Mouse (Mus musculus) bone marrow, adult 2 months (tissue): Measurements from ENCODE around the gene Hist1h2ab. TPM values are rescaled to one million over a fixed set of nuclear protein-coding genes. Genes with fewer than 3 reads are reported as not detected.
"Not testable (repeated sequence)": the region's sequence is repeated elsewhere in the genome, so short reads cannot be mapped to it uniquely, and the experiment has no call there.

Experiments used
- H3K27ac ChIP-seq: fragments of 200-500 bp; 2 replicates; pipeline ENCODE4 v1.5.1; 2012; ENCODE audit warnings: low read depth, mild to moderate bottlenecking, control low read depth, inconsistent platforms, low read length; ENCODE audit not compliant: control insufficient read depth, poor library complexity, insufficient read depth
- H3K4me1 ChIP-seq: fragments of 200-500 bp; 2 replicates; pipeline ENCODE4 v1.6.1; 2011; ENCODE audit warnings: low read length; ENCODE audit not compliant: control insufficient read depth, insufficient read depth
- H3K4me3 ChIP-seq: fragments of 200-500 bp; replicated peaks from 2 replicates; pipeline ENCODE3; 2011; ENCODE audit warnings: mild to moderate bottlenecking, low read depth, low read length, control low read depth; ENCODE audit not compliant: control insufficient read depth
- CTCF ChIP-seq: fragments of 200-500 bp; IDR thresholded peaks from 2 replicates; pipeline ENCODE4 v1.5.1; 2011; ENCODE audit warnings: low read length, control low read depth; ENCODE audit not compliant: control insufficient read depth, insufficient read depth
- POLR2A ChIP-seq: fragments of 200-500 bp; IDR thresholded peaks from 2 replicates; pipeline ENCODE4 v1.6.1; 2011; ENCODE audit warnings: low read depth, mild to moderate bottlenecking, control low read depth, low read length, borderline replicate concordance; ENCODE audit not compliant: control insufficient read depth
- WGBS: fragments of 180-500 bp; shearing (Covaris S2); methylation state at CpG from one replicate; pipeline ENCODE4 v1.1.7; 2018; 5-methylcytosine and 5-hydroxymethylcytosine counted together
- polyA plus RNA-seq: library from polyadenylated mRNA; stranded (reverse); fragments of >200 nt; gene quantifications from 2 replicates; pipeline ENCODE4 v1.2.4, GENCODE M21; 2011; ENCODE audit warnings: low replicate concordance; ENCODE audit not compliant: missing spikeins, insufficient read depth, insufficient read length

Hist1h2ab gene
- polyA plus RNA-seq, 1 experiment = 31.4 TPM

- H3K27ac ChIP-seq = peak within 1 kb of the TSS; percentile 100
- not testable (repeated sequence) for H3K4me1 ChIP-seq
- H3K4me3 ChIP-seq = peak within 1 kb of the TSS; percentile 69
- TF ChIP-seq POLR2A = peak; percentile 93
- WGBS = under 1% methylated on average over 44 of the region's 58 CpGs
Measured at GRCm38 (mm10) chr13:23746201-23747080, 4.5 kb upstream of the Hist1h2ab start, which contains the start of gene Hist1h2bb. TSS of gene Hist1h2bb (plus strand) at chr13:23746734.

- TF ChIP-seq CTCF (no peak), POLR2A (peak; percentile 54; the same call in 1 of the 2 replicates)
- H3K4me1 ChIP-seq = no peaks in the 10 kb centered on the region; the same call in 1 of the 2 replicates
- WGBS = 6% methylated on average over 13 of the region's 13 CpGs
- H3K27ac ChIP-seq = peak overlapping the region; percentile 98
- peak overlapping the region; percentile 24 for H3K4me3 ChIP-seq
Measured at GRCm38 (mm10) chr13:23747081-23747891, 3.6 kb upstream of the Hist1h2ab start.

DNA sequence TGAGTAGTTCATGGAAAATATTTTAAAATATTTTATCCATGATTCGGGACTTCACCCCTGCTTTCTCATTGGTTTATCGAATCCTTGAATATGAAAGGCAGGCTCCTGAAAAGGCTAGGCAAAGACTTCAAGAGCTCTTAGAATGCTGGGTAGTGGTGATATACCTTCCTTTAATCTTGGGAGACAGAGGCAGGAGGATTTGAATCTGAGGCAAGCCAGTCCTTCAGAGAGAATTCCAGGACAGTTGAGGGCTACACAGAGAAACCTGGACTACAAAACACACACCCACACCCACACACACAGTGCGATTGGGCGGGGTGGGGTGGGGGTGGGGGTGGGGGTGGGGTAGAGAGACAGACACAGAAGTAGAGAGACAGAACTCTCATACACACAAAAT, 3.0 kb upstream of the Hist1h2ab start:
- TF ChIP-seq POLR2A = no peak
- TF ChIP-seq CTCF = no peak
- Histone ChIP-seq H3K27ac (peak overlapping the region; percentile 58), H3K4me3 (no peak overlapping the region), H3K4me1 (no peaks in the 10 kb centered on the region; the same call in 1 of the 2 replicates)
- 15% methylated on average over 4 of the region's 4 CpGs for WGBS

DNA sequence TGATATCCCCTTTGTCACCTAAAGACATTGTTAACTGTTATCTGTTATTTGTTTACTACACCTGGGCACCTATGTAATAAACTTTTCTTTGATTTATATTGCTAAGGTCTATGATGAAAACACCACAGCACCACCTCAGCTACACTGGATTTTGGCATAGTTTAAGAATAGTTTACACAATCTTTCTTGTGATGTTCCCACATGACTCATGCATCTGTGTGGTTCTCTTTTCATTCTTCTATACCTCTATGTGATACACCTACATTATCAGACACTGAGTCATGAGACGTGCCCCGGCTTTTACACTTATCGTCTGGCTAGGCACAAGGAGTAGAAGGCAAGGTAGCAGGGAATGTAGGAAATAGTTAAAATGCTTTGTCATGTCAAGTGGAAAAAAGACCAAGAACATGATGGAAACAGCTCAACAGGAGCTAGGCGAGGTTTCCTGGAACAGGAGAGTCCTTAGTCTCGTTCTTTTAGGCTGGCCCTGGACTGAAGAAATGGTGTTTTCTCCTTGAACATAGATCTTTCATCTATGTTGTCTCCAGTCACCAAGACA, 1.3 kb upstream of the Hist1h2ab start:
- TF ChIP-seq CTCF (no peak), POLR2A (no peak)
- 90% methylated on average over 5 of the region's 5 CpGs for WGBS
- Histone ChIP-seq H3K27ac (no peak overlapping the region), H3K4me1 (no peaks in the 10 kb centered on the region; the same call in 1 of the 2 replicates), H3K4me3 (no peak overlapping the region)

DNA sequence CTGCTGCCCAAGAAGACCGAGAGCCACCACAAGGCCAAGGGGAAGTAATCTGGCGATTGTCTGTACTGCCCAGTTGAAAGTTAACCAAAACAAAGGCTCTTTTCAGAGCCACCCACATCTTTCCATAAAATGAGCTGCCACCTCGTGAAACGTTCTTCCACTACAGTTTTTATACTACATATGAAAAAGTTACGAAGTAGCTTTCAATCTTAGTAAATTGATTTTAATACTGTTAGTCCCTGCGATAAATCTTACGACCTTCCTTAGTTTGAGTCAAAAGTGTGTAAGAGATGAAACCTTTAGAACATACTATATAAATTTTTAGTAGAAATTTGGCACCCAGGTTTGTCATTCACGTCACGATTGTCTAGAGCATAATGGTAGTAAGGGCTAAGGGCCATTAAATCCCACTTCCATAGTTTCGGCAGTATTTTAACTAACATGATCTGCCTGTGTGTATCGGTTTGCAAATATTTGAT, 591 bp downstream of the Hist1h2ab start:
- 1% methylated on average over 11 of the region's 11 CpGs for WGBS
- Histone ChIP-seq H3K4me1 (peaks cover 2% of the 10 kb centered on the region; the same call in 1 of the 2 replicates), H3K4me3 (peak overlapping the region; percentile 55), H3K27ac (peak overlapping the region; percentile 94)
- TF ChIP-seq CTCF (no peak), POLR2A (no peak)

DNA sequence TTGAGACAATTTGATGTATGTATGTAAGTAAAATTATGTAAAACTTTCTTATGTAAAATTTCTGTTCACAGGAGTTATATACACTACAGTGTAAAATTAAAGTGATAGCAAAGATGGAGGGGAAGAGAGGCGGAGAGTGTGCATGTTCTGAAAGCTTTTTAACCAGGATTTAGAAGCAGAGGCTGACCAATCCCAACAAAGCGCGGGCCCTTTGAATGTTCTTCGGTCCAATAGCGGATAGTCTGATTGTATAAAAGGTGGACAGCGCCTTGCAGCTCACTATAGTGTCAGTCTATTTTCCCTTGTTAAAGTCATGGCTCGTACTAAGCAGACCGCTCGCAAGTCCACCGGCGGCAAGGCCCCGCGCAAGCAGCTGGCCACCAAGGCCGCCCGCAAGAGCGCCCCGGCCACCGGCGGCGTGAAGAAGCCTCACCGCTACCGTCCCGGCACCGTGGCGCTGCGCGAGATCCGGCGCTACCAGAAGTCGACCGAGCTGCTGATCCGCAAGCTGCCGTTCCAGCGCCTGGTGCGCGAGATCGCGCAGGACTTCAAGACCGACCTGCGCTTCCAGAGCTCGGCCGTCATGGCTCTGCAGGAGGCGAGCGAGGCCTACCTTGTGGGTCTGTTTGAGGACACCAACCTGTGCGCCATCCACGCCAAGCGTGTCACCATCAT, 1.3 kb downstream of the Hist1h2ab start, which contains the start of gene Hist1h3b:
Hist1h3b (plus strand) TSS at position 201 of the 675 bp plus-strand sequence.
- not testable (repeated sequence) for H3K4me1 ChIP-seq
- H3K27ac ChIP-seq = peak within 1 kb of the TSS; percentile 96
- under 1% methylated on average over 20 of the region's 47 CpGs for WGBS

DNA sequence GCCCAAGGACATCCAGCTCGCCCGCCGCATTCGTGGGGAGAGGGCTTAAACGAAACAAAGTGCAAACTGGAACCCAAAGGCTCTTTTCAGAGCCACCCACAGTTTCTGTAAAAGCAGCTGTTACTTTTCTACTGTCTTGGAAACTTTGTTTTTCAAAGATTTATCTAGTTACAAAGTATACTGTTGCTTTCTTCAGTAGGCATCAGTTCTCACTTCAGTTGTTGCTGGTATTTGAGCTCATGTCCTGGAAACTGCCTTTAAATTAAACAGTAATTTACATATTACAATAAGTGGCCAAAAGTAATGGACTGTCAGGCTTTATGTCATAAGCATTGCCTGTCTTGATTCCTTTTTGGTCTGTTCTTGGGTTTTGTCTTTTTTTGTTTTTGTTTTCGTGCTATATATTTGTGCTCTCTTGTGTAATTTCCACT, 1.8 kb downstream of the Hist1h2ab start:
- WGBS = 9% methylated on average over 6 of the region's 6 CpGs
- no peak for TF ChIP-seq POLR2A
- no peak for TF ChIP-seq CTCF
- Histone ChIP-seq H3K27ac (peak overlapping the region; percentile 96), H3K4me3 (peak overlapping the region; percentile 74), H3K4me1 (peaks cover 2% of the 10 kb centered on the region; the same call in 1 of the 2 replicates)

More for the DNA sequence above, 1.3 kb downstream of the Hist1h2ab start, which contains the start of gene Hist1h3b:
- peak within 1 kb of the TSS; percentile 74 for H3K4me3 ChIP-seq
- peak; percentile 80; the same call in 1 of the 2 replicates for TF ChIP-seq POLR2A
